Mouse (Mus musculus): ENCODE data around the gene Glo1. TPM values are rescaled to one million over a fixed set of nuclear protein-coding genes. Genes with fewer than 3 reads are reported as not detected.
"Not testable (repeated sequence)": the region's sequence is repeated elsewhere in the genome, so short reads cannot be mapped to it uniquely, and the experiment has no call there.

Gene Glo1
- 170 and 172 TPM in 2 replicates for polyA plus RNA-seq (2015; fragmentation: Nextera tagmentation; extraction: Ambion mirVana)

DNA sequence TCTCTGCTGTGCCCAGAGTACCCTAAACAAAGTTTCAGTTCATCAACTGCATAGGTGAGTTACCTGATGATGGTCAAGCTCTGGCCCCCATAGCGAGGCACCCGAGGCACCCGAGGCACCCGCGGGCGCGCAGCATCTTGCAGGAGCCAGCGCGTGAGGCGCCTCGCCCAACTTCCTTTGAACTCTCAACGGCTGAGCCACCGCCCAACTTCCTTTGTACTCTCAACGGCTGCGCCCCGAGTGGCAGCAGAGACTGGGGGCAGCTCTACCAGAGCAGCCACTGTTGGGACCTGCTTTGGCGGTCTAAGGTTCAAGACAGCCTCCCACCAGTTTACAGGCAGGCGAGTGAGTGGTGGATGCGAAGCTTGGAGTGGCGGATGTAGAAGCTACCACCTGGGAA is at the start of gene Glo1:
Gene Glo1 (minus strand): TSS at position 153 of the 400 bp plus-strand sequence.
- H3K27me3 ChIP-seq (replicated peaks; ENCODE audit: control insufficient read depth, insufficient read depth, low read length); ATAC-seq; H3K36me3 ChIP-seq (ENCODE audit: control insufficient read depth, insufficient read depth, low read length); H3K27ac ChIP-seq (ENCODE audit: low read depth, low read length); H3K4me2 ChIP-seq (ENCODE audit: low read length); H3K9me3 ChIP-seq (ENCODE audit: control insufficient read depth, low read length); H3K9ac ChIP-seq (ENCODE audit: low read depth, low read length); H3K4me3 ChIP-seq (ENCODE audit: low read length); H3K4me1 ChIP-seq (ENCODE audit: control insufficient read depth, insufficient read depth, low read depth, low read length): not testable (repeated sequence)
- WGBS, result no CpG with 5 or more reads among the region's 20 CpGs

DNA sequence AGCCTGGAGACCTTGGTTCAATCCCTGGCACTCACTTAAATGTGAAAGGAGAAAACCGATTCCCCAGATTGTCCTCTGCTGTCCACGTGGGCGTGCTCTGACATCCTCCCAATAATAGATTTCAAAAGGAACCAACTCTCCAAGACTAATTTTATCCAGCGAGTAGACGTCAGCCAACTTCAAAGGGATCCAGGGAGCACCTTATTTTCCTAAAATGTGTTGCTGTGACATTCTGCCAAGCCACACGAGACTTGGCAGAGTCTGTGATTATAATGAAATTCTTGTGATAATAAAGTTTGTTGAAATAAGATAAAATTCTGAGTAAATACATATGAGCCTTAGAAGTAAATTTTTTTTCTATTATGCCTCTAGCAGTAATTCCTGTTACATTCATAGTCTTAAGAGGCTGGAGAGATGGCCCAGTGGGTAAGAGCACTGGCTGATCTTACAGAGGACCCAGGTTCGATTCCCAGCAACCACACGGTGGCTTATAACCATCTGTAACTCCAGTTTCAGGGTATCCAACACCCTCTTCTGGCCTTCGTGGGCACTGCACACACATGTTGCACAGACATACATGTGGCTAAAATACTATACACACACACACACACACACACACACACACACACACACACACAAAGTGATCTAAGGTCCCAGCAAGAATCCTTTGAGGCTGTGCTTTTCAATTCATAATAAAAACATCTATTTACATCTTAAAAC is 48.5 kb upstream of the Glo1 start:
- 85% methylated on average over 9 of the region's 9 CpGs for WGBS
- Histone ChIP-seq H3K27me3 (replicated peaks; ENCODE audit: control insufficient read depth, insufficient read depth, low read length) (no peaks in the 10 kb centered on the region), H3K4me2 (ENCODE audit: low read length) (no peak overlapping the region), H3K9me3 (ENCODE audit: control insufficient read depth, low read length) (no peaks in the 10 kb centered on the region), H3K27ac (ENCODE audit: low read depth, low read length) (no peak overlapping the region), H3K36me3 (ENCODE audit: control insufficient read depth, insufficient read depth, low read length) (no peaks in the 10 kb centered on the region), H3K9ac (ENCODE audit: low read depth, low read length) (no peak overlapping the region), H3K4me3 (ENCODE audit: low read length) (no peak overlapping the region), H3K4me1 (ENCODE audit: control insufficient read depth, insufficient read depth, low read depth, low read length) (no peaks in the 10 kb centered on the region)
- no peak for ATAC-seq

DNA sequence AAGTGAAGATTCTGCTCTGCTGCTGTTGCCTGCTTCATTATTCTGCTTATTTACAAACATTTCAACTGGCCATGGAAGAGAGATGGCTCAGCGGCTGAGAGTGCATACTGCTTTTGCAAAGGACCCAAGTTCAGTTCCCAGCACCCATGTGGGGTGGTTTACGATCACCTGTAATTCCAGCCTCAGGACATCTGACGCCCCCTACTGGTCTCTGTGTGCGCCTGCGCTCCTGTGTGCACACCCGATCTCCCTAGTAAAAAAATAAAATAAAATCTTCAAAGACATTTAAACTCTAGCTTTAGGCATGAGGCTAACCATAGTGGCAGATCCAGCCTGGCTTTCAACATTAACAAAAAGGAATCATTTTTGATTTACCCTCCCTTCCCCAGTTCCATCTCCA is 46.4 kb upstream of the Glo1 start:
- H3K27ac ChIP-seq (ENCODE audit: low read depth, low read length), result no peak overlapping the region
- H3K36me3 ChIP-seq (ENCODE audit: control insufficient read depth, insufficient read depth, low read length), result no peaks in the 10 kb centered on the region
- no peaks in the 10 kb centered on the region for H3K27me3 ChIP-seq (replicated peaks; ENCODE audit: control insufficient read depth, insufficient read depth, low read length)
- no peak for ATAC-seq
- no peak overlapping the region for H3K4me3 ChIP-seq (ENCODE audit: low read length)
- no peaks in the 10 kb centered on the region for H3K9me3 ChIP-seq (ENCODE audit: control insufficient read depth, low read length)
- no peak overlapping the region for H3K9ac ChIP-seq (ENCODE audit: low read depth, low read length)
- no peaks in the 10 kb centered on the region for H3K4me1 ChIP-seq (ENCODE audit: control insufficient read depth, insufficient read depth, low read depth, low read length)
- 94% methylated on average over 6 of the region's 6 CpGs for WGBS
- H3K4me2 ChIP-seq (ENCODE audit: low read length), result no peak overlapping the region

DNA sequence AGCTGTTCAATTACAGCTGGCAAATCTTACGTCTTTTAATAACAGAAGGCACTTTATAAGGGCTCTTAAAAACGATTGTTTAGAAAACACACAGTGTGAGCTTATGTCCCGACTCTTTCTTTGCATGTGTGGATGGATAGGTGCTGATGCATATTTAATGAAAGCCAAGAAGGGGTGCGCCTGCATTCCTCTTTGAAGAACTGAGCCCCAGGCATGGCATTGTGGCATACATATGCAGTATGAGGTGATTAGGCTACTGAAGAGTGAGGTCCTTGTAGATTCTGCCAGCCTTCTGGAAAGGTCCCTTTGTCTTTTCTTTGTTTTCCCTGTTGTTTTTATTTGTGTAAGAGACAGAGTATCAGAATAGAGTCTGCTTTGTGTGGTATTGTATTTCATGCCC is 45.9 kb upstream of the Glo1 start:
- Histone ChIP-seq H3K4me3 (ENCODE audit: low read length) (no peak overlapping the region), H3K9me3 (ENCODE audit: control insufficient read depth, low read length) (no peaks in the 10 kb centered on the region), H3K4me1 (ENCODE audit: control insufficient read depth, insufficient read depth, low read depth, low read length) (no peaks in the 10 kb centered on the region), H3K4me2 (ENCODE audit: low read length) (no peak overlapping the region), H3K9ac (ENCODE audit: low read depth, low read length) (no peak overlapping the region), H3K27me3 (replicated peaks; ENCODE audit: control insufficient read depth, insufficient read depth, low read length) (no peaks in the 10 kb centered on the region), H3K27ac (ENCODE audit: low read depth, low read length) (no peak overlapping the region), H3K36me3 (ENCODE audit: control insufficient read depth, insufficient read depth, low read length) (no peaks in the 10 kb centered on the region)
- ATAC-seq, result no peak
- WGBS, result 47% methylated on average over 4 of the region's 4 CpGs

DNA sequence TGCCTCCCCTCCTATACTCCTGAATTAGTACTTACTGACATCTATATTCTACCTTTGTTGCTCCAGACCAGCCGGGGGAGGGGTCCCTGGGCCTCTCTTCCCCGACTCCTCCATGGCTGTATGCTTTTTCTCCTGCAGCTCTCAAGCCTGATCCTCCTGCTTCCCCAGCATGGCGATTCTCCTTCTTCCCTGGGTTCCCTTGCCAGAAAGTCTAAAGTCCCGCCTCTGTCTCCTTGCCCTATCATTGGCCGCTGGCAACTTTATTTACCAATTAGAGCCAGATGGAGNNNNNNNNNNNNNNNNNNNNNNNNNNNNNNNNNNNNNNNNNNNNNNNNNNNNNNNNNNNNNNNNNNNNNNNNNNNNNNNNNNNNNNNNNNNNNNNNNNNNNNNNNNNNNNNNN is 38.2 kb upstream of the Glo1 start:
- Histone ChIP-seq H3K27me3 (replicated peaks; ENCODE audit: control insufficient read depth, insufficient read depth, low read length) (no peaks in the 10 kb centered on the region), H3K4me3 (ENCODE audit: low read length) (no peak overlapping the region), H3K4me2 (ENCODE audit: low read length) (no peak overlapping the region), H3K4me1 (ENCODE audit: control insufficient read depth, insufficient read depth, low read depth, low read length) (no peaks in the 10 kb centered on the region), H3K27ac (ENCODE audit: low read depth, low read length) (no peak overlapping the region), H3K9ac (ENCODE audit: low read depth, low read length) (no peak overlapping the region), H3K36me3 (ENCODE audit: control insufficient read depth, insufficient read depth, low read length) (no peaks in the 10 kb centered on the region), H3K9me3 (ENCODE audit: control insufficient read depth, low read length) (peaks cover 3% of the 10 kb centered on the region; the same call in 1 of the 2 replicates)
- WGBS, result 76% methylated on average over 5 of the region's 5 CpGs
- ATAC-seq, result no peak

DNA sequence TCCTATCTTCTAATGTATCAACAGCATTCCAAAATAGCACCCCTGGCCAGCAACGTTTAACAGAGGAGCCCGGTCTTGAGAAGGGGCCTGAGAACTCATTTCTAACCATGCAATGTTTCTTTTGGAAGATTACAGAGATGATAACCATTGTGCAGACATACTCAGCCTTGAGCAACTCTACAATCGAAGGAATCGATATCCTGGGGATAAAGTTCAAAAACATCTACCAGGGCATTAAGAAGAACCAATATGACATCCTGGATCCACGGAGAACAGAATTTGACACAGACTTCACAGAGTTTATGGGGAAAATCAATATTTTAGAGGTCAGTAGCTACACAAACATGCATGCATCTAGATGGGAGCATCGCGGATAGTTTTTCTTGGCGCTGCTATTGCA is 36.5 kb upstream of the Glo1 start:
- no peak overlapping the region for H3K27ac ChIP-seq (ENCODE audit: low read depth, low read length)
- H3K4me1 ChIP-seq (ENCODE audit: control insufficient read depth, insufficient read depth, low read depth, low read length), result no peaks in the 10 kb centered on the region
- no peaks in the 10 kb centered on the region for H3K27me3 ChIP-seq (replicated peaks; ENCODE audit: control insufficient read depth, insufficient read depth, low read length)
- H3K4me2 ChIP-seq (ENCODE audit: low read length), result no peak overlapping the region
- H3K36me3 ChIP-seq (ENCODE audit: control insufficient read depth, insufficient read depth, low read length), result no peaks in the 10 kb centered on the region
- ATAC-seq, result no peak
- peaks cover 3% of the 10 kb centered on the region; the same call in 1 of the 2 replicates for H3K9me3 ChIP-seq (ENCODE audit: control insufficient read depth, low read length)
- no peak overlapping the region for H3K4me3 ChIP-seq (ENCODE audit: low read length)
- WGBS, result 93% methylated on average over 8 of the region's 8 CpGs
- no peak overlapping the region for H3K9ac ChIP-seq (ENCODE audit: low read depth, low read length)

DNA sequence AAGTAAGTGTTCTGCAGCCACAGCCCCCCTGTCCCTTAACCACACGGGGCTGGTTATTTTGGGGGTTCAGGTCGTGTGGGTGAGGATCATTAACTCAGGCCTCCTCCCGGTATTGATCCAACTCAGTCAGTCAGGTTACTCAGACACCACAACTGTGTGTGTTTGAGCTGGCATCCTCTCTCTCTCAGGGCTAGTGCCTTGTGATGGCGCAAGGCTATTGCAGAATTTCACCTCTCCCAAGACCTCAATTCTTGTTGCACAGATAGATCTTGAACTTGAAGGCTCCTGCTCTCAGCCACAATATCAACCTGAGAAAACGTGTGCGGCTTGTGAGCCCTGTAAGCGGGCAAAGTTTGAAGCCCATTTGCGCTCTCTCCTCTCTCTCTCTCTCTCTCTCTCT is 35.5 kb upstream of the Glo1 start:
- H3K4me1 ChIP-seq (ENCODE audit: control insufficient read depth, insufficient read depth, low read depth, low read length), result no peaks in the 10 kb centered on the region
- no peak overlapping the region for H3K4me2 ChIP-seq (ENCODE audit: low read length)
- 77% methylated on average over 8 of the region's 8 CpGs for WGBS
- no peak overlapping the region for H3K27ac ChIP-seq (ENCODE audit: low read depth, low read length)
- peaks cover 3% of the 10 kb centered on the region; the same call in 1 of the 2 replicates for H3K9me3 ChIP-seq (ENCODE audit: control insufficient read depth, low read length)
- no peaks in the 10 kb centered on the region for H3K36me3 ChIP-seq (ENCODE audit: control insufficient read depth, insufficient read depth, low read length)
- no peak overlapping the region for H3K9ac ChIP-seq (ENCODE audit: low read depth, low read length)
- no peaks in the 10 kb centered on the region for H3K27me3 ChIP-seq (replicated peaks; ENCODE audit: control insufficient read depth, insufficient read depth, low read length)
- no peak overlapping the region for H3K4me3 ChIP-seq (ENCODE audit: low read length)
- ATAC-seq, result no peak

DNA sequence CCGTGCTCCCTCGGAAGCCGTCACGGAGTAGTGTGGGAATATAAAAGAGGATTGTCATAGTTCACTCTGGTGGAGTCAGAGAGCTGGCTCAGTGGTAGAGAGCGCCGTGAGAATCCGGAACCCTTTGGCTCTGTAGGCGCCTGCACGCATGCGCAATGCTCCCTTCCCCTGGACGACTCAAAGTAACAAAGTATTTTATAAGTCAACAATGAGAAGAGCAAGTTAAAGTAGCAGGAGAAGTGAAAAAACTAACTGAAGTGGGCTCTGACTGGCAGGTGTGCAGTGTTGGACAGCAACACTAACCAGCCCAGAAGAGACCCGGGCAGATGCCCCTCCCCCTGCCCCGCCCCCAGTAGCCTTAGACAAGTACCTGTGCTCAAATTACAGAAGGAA is 31.5 kb upstream of the Glo1 start:
- H3K9ac ChIP-seq (ENCODE audit: low read depth, low read length), result peak overlapping the region; percentile 53

DNA sequence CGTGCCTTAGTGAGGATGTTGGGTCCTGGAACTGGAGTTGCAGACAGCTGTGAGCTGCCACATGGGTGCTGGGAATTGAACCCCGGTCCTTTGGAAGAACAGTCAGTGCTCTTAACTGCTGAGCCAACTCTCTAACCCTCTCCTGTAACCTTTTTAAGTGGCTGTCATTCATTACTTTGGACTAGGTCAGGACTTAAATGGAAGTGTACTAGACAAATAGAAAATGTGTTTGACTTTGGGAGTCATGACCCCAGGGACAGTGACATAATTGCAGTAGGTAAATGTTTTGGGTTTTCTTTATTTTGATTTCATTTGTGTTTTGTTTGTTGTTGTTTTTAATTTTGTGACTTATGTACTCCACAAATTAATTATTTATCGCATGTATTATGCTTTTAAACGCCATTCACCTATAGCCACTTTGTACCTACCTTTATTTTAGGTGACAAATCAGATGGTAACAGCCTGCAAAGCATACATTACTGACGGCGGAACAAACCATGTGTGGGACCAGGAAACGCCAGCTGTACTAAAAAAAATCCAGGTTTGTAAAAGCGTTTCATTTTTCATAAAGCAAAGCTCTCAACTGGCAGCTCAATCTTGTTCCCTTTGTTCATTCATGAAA is 31.0 kb upstream of the Glo1 start:
- Histone ChIP-seq H3K27ac (ENCODE audit: low read depth, low read length) (0 out of 2 replicates have a peak overlapping the region, but pooled peaks have one; percentile 13), H3K4me2 (ENCODE audit: low read length) (peak overlapping the region; percentile 64), H3K4me3 (ENCODE audit: low read length) (peak overlapping the region; percentile 39), H3K27me3 (replicated peaks; ENCODE audit: control insufficient read depth, insufficient read depth, low read length) (no peaks in the 10 kb centered on the region), H3K4me1 (ENCODE audit: control insufficient read depth, insufficient read depth, low read depth, low read length) (no peaks in the 10 kb centered on the region), H3K36me3 (ENCODE audit: control insufficient read depth, insufficient read depth, low read length) (no peaks in the 10 kb centered on the region), H3K9me3 (ENCODE audit: control insufficient read depth, low read length) (no peaks in the 10 kb centered on the region), H3K9ac (ENCODE audit: low read depth, low read length) (peak overlapping the region; percentile 53)
- WGBS, result 43% methylated on average over 8 of the region's 8 CpGs
- peak; percentile 30; the same call in 1 of the 2 replicates for ATAC-seq

More for the DNA sequence above, 31.5 kb upstream of the Glo1 start:
- Histone ChIP-seq H3K9me3 (ENCODE audit: control insufficient read depth, low read length) (no peaks in the 10 kb centered on the region), H3K4me3 (ENCODE audit: low read length) (peak overlapping the region; percentile 39), H3K27ac (ENCODE audit: low read depth, low read length) (0 out of 2 replicates have a peak overlapping the region, but pooled peaks have one; percentile 13), H3K4me2 (ENCODE audit: low read length) (peak overlapping the region; percentile 64), H3K4me1 (ENCODE audit: control insufficient read depth, insufficient read depth, low read depth, low read length) (no peaks in the 10 kb centered on the region), H3K27me3 (replicated peaks; ENCODE audit: control insufficient read depth, insufficient read depth, low read length) (no peaks in the 10 kb centered on the region), H3K36me3 (ENCODE audit: control insufficient read depth, insufficient read depth, low read length) (no peaks in the 10 kb centered on the region)
- 6% methylated on average over 13 of the region's 13 CpGs for WGBS
- ATAC-seq, result peak; percentile 81
